Mouse (Mus musculus) right cerebral cortex, adult 2 months (tissue): ENCODE measurements at regions not wholly inside any gene's neighbourhood (a gene's known extent, or its start where the extent isn't known, plus 50 kb on each side); places are given as distances from the start of the nearest gene placed in this dataset.

Experiments
- DNase-seq, 2 experiments: peaks; one replicate each; pipeline ENCODE4 v3.0.0; 2021 to 2022; ENCODE audit warnings: low spot score in 2 of 2

- DNase-seq, result no peak
Observed at GRCm38 (mm10) chr1:183622341-183622740, 204.3 kb downstream of the Hhipl2 start.

- no peak for DNase-seq
Observed at GRCm38 (mm10) chr1:183624266-183624665, 206.3 kb downstream of the Hhipl2 start.

GRCm38 (mm10) chr1:183633810-183634209 is 215.8 kb downstream of the Hhipl2 start:
- no peak for DNase-seq

DNA sequence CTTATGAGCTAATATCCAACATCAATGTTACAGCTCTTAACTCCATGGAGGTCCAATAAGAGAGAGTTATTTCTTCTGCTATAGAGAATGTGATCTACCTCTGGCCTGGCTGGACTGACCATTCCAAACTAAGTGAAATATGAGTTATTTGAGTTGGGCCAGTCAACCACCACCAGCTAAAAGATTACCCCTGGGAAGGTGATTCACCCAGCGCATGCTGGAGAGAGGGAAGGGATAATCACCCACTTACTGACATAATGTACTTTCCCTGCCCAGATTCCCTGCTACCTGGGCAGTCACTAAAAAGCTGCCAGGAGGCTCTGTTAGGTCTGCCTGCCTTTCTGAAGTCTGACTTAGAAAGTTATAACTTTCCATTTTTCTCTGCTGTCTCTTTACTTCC is 216.8 kb downstream of the Hhipl2 start:
- no peak for DNase-seq

DNA sequence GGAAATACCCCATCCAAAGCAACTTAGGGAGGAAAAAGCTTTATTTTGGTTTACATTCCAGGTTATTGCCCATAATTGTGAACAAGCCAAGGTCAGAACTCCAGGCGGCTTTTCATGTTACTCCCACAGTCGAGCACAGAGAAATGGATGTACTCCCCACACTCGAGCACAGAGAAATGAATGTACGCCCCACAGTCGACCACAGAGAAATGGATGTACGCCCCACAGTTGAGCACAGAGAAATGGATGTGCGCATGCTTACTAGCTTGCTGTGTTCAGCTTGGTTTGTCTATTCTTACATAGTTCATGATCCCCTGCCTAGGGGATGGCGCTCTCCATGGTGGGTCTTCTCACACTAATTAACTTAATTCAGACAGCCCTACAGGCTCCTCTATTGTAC is 219.2 kb downstream of the Hhipl2 start:
- no peak for DNase-seq

- peak in 1 of 2 experiments; percentile 10 for DNase-seq
Observed at GRCm38 (mm10) chr1:183639332-183639731, 221.3 kb downstream of the Hhipl2 start.

- no peak for DNase-seq
Observed at GRCm38 (mm10) chr1:183640568-183640967, 222.6 kb downstream of the Hhipl2 start.

DNA sequence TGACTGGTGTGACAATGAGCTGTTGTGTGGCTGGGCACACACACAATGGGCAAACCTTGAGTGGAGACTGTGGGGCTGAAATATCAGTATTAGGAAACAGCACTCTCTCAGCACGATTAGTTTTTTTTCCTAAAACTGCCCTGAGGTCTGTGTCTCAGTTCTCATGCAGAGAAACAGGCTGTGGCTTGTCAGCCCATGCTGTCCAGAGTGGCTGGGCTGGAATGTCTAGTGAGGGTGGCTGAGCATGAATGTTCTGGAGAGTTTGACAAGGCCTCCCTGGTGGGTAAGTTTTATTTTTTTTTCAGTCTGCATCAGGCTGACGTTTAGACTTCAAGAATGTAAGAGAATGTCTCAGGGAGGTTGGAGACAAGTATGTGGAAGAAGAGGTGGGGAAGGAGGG is 226.0 kb downstream of the Hhipl2 start:
- DNase-seq, result no peak

DNA sequence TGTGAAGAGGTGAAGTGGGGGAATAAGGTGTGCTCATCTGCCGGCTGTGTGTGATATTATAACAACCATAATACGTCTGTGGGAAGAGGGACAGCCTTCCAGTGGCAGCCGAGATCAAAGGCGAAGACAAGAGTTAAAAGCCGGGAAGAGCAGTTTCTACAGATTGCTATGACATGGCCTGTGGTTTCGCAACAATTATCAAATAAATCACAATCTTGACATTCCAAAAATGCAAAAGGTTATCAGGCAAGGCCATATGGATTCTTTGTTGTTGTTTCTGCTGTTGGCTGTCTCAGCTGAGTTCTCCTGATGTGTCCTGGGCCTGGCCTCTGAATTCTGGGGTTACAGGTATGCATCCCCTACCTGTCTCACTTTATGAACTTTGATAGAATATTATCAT is 235.9 kb downstream of the Hhipl2 start:
- DNase-seq, result no peak

- peak; percentile 23 to 33 for DNase-seq
Observed at GRCm38 (mm10) chr1:183657043-183657442, 239.0 kb downstream of the Hhipl2 start.

- DNase-seq, result no peak
Observed at GRCm38 (mm10) chr1:183660541-183660940, 242.5 kb downstream of the Hhipl2 start.

GRCm38 (mm10) chr1:183662369-183663043 is 244.5 kb downstream of the Hhipl2 start:
- DNase-seq, result no peak

GRCm38 (mm10) chr1:183669271-183669670 is 251.3 kb downstream of the Hhipl2 start:
- no peak for DNase-seq

DNA sequence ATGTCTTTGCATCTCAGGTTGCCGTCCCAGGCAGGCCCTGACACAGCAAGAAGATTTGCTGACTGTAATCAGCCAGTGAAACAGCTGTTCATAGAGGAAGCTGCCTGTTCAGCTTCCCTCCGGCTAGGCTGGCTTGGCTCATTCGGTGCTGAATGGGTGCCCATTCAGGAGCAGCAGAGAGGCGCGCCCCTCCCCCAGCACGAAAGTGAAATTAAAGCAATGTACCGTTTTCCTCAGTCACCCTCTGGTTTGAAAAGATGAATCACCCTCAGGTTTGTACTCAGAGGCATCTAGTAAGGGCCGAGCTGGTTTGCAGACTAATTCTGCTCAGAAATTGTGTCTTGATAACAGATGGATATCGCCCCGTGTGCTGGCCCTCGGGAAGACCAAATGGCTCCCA is 251.7 kb downstream of the Hhipl2 start:
- DNase-seq, result peak; percentile 12 to 26

DNA sequence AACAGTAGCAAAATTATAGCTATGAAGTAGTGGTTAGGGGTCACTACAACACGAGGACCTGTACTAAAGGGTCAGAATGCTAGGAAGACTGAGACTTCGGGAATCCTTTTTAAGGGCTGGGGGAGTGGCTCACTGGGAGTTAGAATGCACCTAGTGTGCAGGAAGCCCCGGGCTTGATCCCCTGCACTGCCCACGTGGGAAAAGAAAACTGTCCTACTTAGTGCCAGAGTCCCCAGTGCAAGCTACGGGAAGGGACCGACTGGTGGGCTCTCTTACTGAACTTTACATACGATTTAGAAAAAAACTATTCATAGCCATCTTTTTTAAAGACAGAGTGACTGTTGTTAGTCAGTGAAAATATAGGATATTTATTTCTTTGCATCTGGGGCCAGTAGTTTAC is 252.5 kb downstream of the Hhipl2 start:
- no peak for DNase-seq

DNA sequence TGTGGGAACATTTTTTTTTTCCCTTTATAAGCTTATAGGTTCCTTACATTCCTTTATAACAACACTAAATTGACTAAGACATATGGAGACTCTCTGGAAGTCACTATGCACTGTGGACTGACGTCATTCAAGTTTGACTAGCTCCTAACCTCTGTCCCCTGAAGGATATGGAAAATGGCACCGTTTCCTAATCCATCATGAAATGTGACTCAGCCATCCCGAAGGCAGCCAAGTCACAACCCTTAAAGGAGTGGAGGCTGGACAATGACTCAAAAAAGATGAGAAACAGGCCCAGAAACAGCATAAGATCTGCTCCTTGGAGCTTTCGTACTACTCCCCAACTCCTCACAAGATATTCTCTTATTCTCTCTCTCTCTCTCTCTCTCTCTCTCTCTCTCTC is 253.5 kb downstream of the Hhipl2 start:
- no peak for DNase-seq

- no peak for DNase-seq
Observed at GRCm38 (mm10) chr1:183672521-183672920, 254.5 kb downstream of the Hhipl2 start.

GRCm38 (mm10) chr1:183677585-183677984 is 259.6 kb downstream of the Hhipl2 start:
- no peak for DNase-seq

GRCm38 (mm10) chr1:183679949-183680348 is 261.9 kb downstream of the Hhipl2 start:
- DNase-seq, result peak; percentile 35

DNA sequence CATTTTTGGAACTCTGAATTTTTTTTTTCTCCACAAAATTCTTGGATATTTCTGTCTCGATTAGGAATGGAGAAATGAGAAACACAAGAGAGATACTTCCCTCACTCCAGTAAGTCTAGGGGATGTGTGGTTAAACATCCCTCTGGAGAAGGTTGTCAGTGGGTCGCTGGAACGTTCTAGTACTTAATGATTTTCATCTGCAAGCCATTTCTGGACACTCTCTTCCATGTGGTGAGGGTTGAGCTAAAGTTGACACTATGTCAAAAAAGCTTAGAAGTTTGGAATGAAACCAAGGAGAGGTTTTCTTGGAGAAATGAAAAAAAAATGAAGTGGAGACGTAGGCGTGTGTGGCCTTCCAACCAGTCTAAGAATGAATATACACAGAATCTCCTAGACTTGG is 268.0 kb downstream of the Hhipl2 start:
- no peak for DNase-seq

DNA sequence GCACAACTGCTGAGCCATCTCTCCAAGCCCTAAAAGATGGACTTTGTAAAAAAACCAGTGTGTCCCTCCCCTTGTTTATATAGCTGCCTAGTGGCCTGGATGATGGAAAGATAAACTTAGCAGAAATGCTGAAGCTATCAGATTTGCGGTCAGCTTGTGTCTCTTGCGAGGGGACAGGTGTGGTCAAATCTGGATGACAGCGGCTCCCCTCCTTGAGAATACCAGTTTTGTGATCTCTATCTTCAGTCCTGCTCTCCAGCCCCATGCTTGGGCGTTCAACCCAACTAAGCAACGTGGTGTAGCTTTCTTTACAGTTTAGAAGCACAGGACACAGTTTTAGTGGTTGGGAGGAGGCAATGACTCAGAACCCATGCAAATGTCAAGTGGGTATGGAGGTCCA is 274.7 kb downstream of the Hhipl2 start:
- DNase-seq, result no peak

- no peak for DNase-seq
Observed at GRCm38 (mm10) chr1:183699284-183699683, 281.3 kb downstream of the Hhipl2 start.

DNA sequence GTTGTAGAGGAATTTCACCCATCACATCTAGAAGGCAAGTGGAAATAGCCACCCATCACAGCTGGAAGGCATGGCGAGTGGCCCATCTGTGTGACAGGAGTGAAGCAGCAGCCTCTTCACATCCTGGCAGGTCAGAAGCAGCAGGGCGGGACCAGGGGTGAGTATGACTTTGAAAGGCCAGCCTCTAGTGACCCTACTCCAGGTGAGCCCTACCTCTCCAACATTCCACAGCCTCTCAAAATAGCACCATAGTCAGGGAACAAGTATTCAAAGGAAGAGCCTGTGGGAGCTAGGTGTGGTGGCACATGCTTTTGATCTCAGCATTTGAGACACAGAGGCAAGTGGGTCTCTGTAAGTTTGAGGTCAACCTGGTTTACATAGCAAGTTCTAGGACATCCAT is 284.9 kb downstream of the Hhipl2 start:
- DNase-seq, result no peak

DNA sequence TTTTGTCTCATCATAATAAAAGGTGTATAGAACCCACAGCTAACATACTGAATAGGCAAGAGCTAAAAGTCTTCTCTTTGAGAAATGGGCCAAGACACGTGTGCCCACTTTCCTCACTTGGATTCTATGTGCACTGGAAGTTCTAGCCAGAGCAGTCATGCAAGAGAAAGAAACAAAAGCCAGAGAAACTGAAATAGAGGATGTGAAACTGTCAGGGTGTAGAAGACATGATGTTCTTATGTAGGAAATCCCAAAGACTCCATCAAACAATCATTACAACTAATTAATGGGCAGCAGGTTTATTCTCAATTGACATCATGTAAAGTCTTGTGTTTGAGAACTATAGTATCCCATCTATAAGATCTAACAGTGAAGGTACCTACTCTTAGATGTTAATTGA is 294.9 kb downstream of the Hhipl2 start:
- no peak for DNase-seq
